ENCODE assay signal across 8 mouse cellular contexts in genomic region chr1:167340111-167340787, GRCm38 (mm10). TPM values are rescaled to one million over a fixed set of nuclear protein-coding genes. Genes with fewer than 3 reads are reported as not detected.
DNase-seq lines count a peak whose midpoint lies in the region; ATAC-seq and TF ChIP-seq lines count a peak whose summit lies in the region.

No protein-coding gene starts in this region.

- H3K4me3 ChIP-seq in lung, adult 2 months (replicated peaks; ENCODE audit: extremely low read depth, low read depth, low read length), result peak overlapping the region; percentile 33

- no peak for DNase-seq in lung, adult 2 months
- DNase-seq in lung, postnatal 10 days, result no peak
- peak; percentile 13 to 36 for DNase-seq in heart, postnatal 14 days
- peak; percentile 7 to 32 for DNase-seq in thymus, postnatal 36 days
- no peak for DNase-seq in adipocyte (ENCODE audit: low spot score)
- DNase-seq in T-cell, adult 2 months (ENCODE audit: low spot score), result no peak

- WGBS in lung, adult 2 months, result 2% methylated on average over 47 of the region's 47 CpGs

- no peaks in the 10 kb centered on the region for H3K4me1 ChIP-seq in lung, adult 2 months (ENCODE audit: control insufficient read depth, insufficient read depth, low read length)

- intact Hi-C loops in heart, postnatal 14 days (cut with DNase I), result no loop called here

- ATAC-seq in activated CD4-positive, CD25-positive, alpha-beta regulatory T cell, adult 4 months, result peak; percentile 12
- ATAC-seq in megakaryocyte progenitor cell, adult 5-6 weeks (replicated peaks; ENCODE audit: poor library complexity), result 0 out of 2 replicates have a peak, but pooled peaks have one; percentile 21

- TF ChIP-seq CTCF in lung, adult 2 months (IDR thresholded peaks at IDR 0.05; ENCODE audit: insufficient read depth, low read length), result no peak

- no peak for TF ChIP-seq POLR2A in lung, adult 2 months (IDR thresholded peaks at IDR 0.05; ENCODE audit: borderline replicate concordance, extremely low read depth, low read depth, low read length)

RNA-seq across cellular contexts. Expression of gene Aldh9a1, which starts 9.5 kb away (rescaled TPM):
- polyA plus RNA-seq in lung, adult 2 months (2012; rRNA removed), result 21.7 and 27.8 TPM in 2 replicates
- 10 to 100 TPM; 44.8 to 45.7 TPM for polyA plus RNA-seq in activated CD4-positive, CD25-positive, alpha-beta regulatory T cell, adult 4 months (2017; shearing (Covaris generic))
- 10 to 100 TPM; 25.0 to 30.4 TPM for total RNA-seq in heart, postnatal 14 days (2021)
- 43.1 and 45.0 TPM in 2 replicates for total RNA-seq in megakaryocyte progenitor cell, adult 5-6 weeks (2015)
- total RNA-seq in megakaryocyte progenitor cell, adult 5-6 weeks (2017), result 36.3 and 46.6 TPM in 2 replicates

RNA-seq across cellular contexts. Expression of gene Tmco1, which starts 32.1 kb away (rescaled TPM):
- 42.7 and 56.7 TPM in 2 replicates for polyA plus RNA-seq in lung, adult 2 months (2012; rRNA removed)
- 100 to 1,000 TPM in 1 of 2 experiments, 10 to 100 TPM in 1; 94.8 to 120 TPM for polyA plus RNA-seq in activated CD4-positive, CD25-positive, alpha-beta regulatory T cell, adult 4 months (2017; shearing (Covaris generic))
- 10 to 100 TPM; 80.6 to 86.5 TPM for total RNA-seq in heart, postnatal 14 days (2021)
- 168 and 183 TPM in 2 replicates for total RNA-seq in megakaryocyte progenitor cell, adult 5-6 weeks (2015)
- total RNA-seq in megakaryocyte progenitor cell, adult 5-6 weeks (2017), result 176 and 178 TPM in 2 replicates

RNA-seq across cellular contexts. Expression of gene Mgst3, which starts 53.4 kb away (rescaled TPM):
- 132 and 150 TPM in 2 replicates for polyA plus RNA-seq in lung, adult 2 months (2012; rRNA removed)
- polyA plus RNA-seq in activated CD4-positive, CD25-positive, alpha-beta regulatory T cell, adult 4 months (2017; shearing (Covaris generic)), result 1 to 10 TPM; 1.5 to 2.6 TPM
- total RNA-seq in heart, postnatal 14 days (2021), result 100 to 1,000 TPM; 217 to 220 TPM
- total RNA-seq in megakaryocyte progenitor cell, adult 5-6 weeks (2015), result 14.0 and 16.5 TPM in 2 replicates
- 11.8 and 18.1 TPM in 2 replicates for total RNA-seq in megakaryocyte progenitor cell, adult 5-6 weeks (2017)

RNA-seq across cellular contexts. Expression of gene Uck2, which starts 55.1 kb away (rescaled TPM):
- 12.6 and 17.4 TPM in 2 replicates for polyA plus RNA-seq in lung, adult 2 months (2012; rRNA removed)
- polyA plus RNA-seq in activated CD4-positive, CD25-positive, alpha-beta regulatory T cell, adult 4 months (2017; shearing (Covaris generic)), result 10 to 100 TPM; 18.6 to 31.8 TPM
- 10 to 100 TPM; 47.3 to 54.5 TPM for total RNA-seq in heart, postnatal 14 days (2021)
- total RNA-seq in megakaryocyte progenitor cell, adult 5-6 weeks (2015), result 228 and 234 TPM in 2 replicates
- total RNA-seq in megakaryocyte progenitor cell, adult 5-6 weeks (2017), result 234 and 288 TPM in 2 replicates

Comparison
In these comparisons a context has a peak if more than half of its experiments do, and no peak if none do; other contexts are left out.
1. DNase-seq: peak in heart, postnatal 14 days (2 of 2) and thymus, postnatal 36 days (2 of 2); none in lung, adult 2 months (single experiment), lung, postnatal 10 days (single experiment), adipocyte (single experiment) and T-cell, adult 2 months (single experiment).
2. RNA of gene Mgst3, which starts 53.4 kb away (total RNA-seq): 217 to 220 TPM in heart, postnatal 14 days; 11.8 to 18.1 TPM in megakaryocyte progenitor cell, adult 5-6 weeks; every median in the first group is over 10 times any median in the second.